Mouse (Mus musculus) midbrain, embryonic 11.5 days (tissue): Measurements from ENCODE around the gene Fbln1. TPM values are rescaled to one million over a fixed set of nuclear protein-coding genes. Genes with fewer than 3 reads are reported as not detected.

Experiments
- ATAC-seq: fragments of 200-750 bp; cut with Nextera tagmentation; 2 replicates; pipeline ENCODE4 v1.8.0; 2017; ENCODE audit warnings: moderate TSS enrichment, moderate library complexity; ENCODE audit not compliant: low FRiP score
- DNase-seq: peaks from one replicate; pipeline ENCODE4 v3.0.0; 2015; ENCODE audit warnings: low spot score; ENCODE audit errors: missing footprints
- H3K27ac ChIP-seq: fragments of 300-500 bp; sonication (generic); 2 replicates; pipeline ENCODE4 v1.5.1; 2014; ENCODE audit warnings: low read depth, low read length
- H3K27me3 ChIP-seq: fragments of 300-500 bp; sonication (generic); 2 replicates; pipeline ENCODE4 v1.6.1; 2014; ENCODE audit warnings: mild to moderate bottlenecking, low read length, moderate library complexity, mixed read lengths; ENCODE audit not compliant: control insufficient read depth, insufficient read depth
- H3K36me3 ChIP-seq: fragments of 300-500 bp; sonication (generic); 2 replicates; pipeline ENCODE4 v1.6.1; 2014; ENCODE audit warnings: mild to moderate bottlenecking, low read length, moderate library complexity, mixed read lengths; ENCODE audit not compliant: control insufficient read depth, insufficient read depth
- H3K4me1 ChIP-seq: fragments of 300-500 bp; sonication (generic); 2 replicates; pipeline ENCODE4 v1.6.1; 2014; ENCODE audit warnings: low read length; ENCODE audit not compliant: control insufficient read depth, insufficient read depth
- H3K4me2 ChIP-seq: fragments of 300-500 bp; sonication (generic); 2 replicates; pipeline ENCODE4 v1.6.1; 2014; ENCODE audit warnings: mild to moderate bottlenecking, moderate library complexity
- H3K4me3 ChIP-seq: fragments of 300-500 bp; sonication (generic); 2 replicates; pipeline ENCODE4 v1.5.1; 2014; ENCODE audit warnings: low read depth, low read length
- H3K9ac ChIP-seq: fragments of 300-500 bp; sonication (generic); 2 replicates; pipeline ENCODE4 v1.6.1; 2014; ENCODE audit warnings: low read length
- H3K9me3 ChIP-seq: fragments of 300-500 bp; sonication (generic); 2 replicates; pipeline ENCODE4 v1.6.1; 2016; ENCODE audit warnings: low read length; ENCODE audit not compliant: control insufficient read depth
- WGBS: fragments of 180-500 bp; shearing (Covaris S2); extraction: QIAGEN DNeasy Blood & Tissue Kit; methylation state at CpG from one replicate; pipeline ENCODE4 v1.1.7; 2014; 5-methylcytosine and 5-hydroxymethylcytosine counted together
- polyA plus RNA-seq: library from polyadenylated mRNA; unstranded; fragments of >200 nt; fragmentation: Nextera tagmentation; extraction: Ambion mirVana; gene quantifications from 2 replicates; pipeline ENCODE4 v1.2.1, GENCODE M21; 2014

The Fbln1 gene
- polyA plus RNA-seq, 1 experiment from 2014 or later = 165 TPM

- H3K36me3 ChIP-seq = no peaks in the 10 kb centered on the region
- H3K9me3 ChIP-seq = no peaks in the 10 kb centered on the region
- WGBS = 91% methylated on average over 6 of the region's 6 CpGs
- no peaks in the 10 kb centered on the region for H3K27me3 ChIP-seq
- DNase-seq = no peak
- H3K4me3 ChIP-seq = no peak overlapping the region
- no peak overlapping the region for H3K9ac ChIP-seq
- ATAC-seq = no peak
- no peaks in the 10 kb centered on the region for H3K4me1 ChIP-seq
- H3K27ac ChIP-seq = no peak overlapping the region
- no peak overlapping the region for H3K4me2 ChIP-seq
These were observed 78.9 kb downstream of the Fbln1 start for GRCm38 (mm10) chr15:85284651-85285050.

DNA sequence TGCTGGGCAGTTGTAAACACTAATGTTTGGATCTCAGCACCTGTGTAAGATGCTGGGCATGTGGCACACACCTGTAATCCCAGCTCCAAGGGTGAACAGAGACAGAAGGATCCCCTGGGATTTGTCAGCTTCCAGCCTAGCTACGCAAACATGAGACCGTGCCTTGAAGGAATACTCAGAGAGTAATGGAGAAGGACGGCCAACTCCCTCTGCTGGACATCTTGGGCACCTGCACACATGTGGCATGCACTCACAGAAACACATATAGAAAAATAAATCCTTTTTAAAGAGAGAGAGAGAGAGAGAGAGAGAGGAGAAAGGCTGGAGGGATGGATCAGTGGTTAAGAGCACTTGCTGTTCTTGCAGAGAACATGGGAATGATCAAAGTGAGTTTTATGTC, 88.9 kb downstream of the Fbln1 start:
- Histone ChIP-seq H3K27ac (no peak overlapping the region), H3K9me3 (no peaks in the 10 kb centered on the region), H3K4me2 (no peak overlapping the region), H3K4me1 (no peaks in the 10 kb centered on the region; the same call in 1 of the 2 replicates), H3K36me3 (no peaks in the 10 kb centered on the region), H3K4me3 (no peak overlapping the region), H3K27me3 (no peaks in the 10 kb centered on the region), H3K9ac (no peak overlapping the region)
- ATAC-seq (no peak), DNase-seq (no peak)
- WGBS = 79% methylated on average over 3 of the region's 3 CpGs

DNA sequence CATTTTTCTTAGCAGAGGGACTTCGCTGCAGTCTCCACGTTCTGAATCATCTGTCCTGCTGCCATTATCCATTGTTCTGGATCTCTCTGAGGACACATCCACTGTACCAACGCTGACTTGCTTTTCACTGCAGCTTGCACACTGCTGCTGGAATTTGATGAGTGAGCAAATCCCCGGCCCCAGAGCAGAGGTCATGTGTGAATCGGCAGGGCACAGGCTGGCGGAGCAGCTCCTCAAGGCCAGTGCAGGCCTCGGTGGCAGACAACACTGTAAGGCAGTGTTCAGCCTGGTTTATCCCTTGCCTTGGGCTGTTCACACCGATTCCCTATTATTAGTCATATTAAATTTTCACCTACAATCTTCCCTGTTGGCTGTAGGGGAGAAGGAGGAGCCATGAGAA, 89.8 kb downstream of the Fbln1 start:
- no peak overlapping the region for H3K27ac ChIP-seq
- no peak overlapping the region for H3K4me2 ChIP-seq
- H3K4me3 ChIP-seq = no peak overlapping the region
- no peaks in the 10 kb centered on the region for H3K9me3 ChIP-seq
- no peaks in the 10 kb centered on the region for H3K36me3 ChIP-seq
- ATAC-seq (no peak), DNase-seq (no peak)
- no peaks in the 10 kb centered on the region; the same call in 1 of the 2 replicates for H3K4me1 ChIP-seq
- no peak overlapping the region for H3K9ac ChIP-seq
- WGBS = 66% methylated on average over 8 of the region's 8 CpGs
- H3K27me3 ChIP-seq = no peaks in the 10 kb centered on the region

DNA sequence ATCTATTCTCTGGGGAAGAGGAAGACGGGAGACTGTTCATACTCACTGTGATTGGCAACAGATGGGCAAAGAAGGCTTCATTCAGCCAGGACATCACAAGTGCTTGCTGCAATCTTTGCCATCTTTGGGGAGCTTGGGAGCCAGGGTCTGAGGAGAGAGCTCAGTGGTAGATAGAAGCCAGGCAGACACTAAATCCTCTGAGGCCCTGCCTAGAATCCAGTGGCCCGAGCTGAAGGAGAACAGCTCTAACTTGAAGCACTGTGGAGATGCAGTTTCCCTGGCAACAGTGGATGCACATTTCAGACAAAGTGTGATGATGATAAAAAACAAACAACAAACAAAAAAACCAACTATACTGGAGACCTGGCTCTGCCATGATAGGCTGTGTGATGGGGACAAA, 90.2 kb downstream of the Fbln1 start:
- Histone ChIP-seq H3K4me2 (no peak overlapping the region), H3K27ac (no peak overlapping the region), H3K4me1 (no peaks in the 10 kb centered on the region; the same call in 1 of the 2 replicates), H3K4me3 (no peak overlapping the region), H3K9me3 (no peaks in the 10 kb centered on the region), H3K36me3 (no peaks in the 10 kb centered on the region), H3K9ac (no peak overlapping the region), H3K27me3 (no peaks in the 10 kb centered on the region)
- DNase-seq (no peak), ATAC-seq (no peak)
- WGBS = 78% methylated on average over 2 of the region's 2 CpGs

GRCm38 (mm10) chr15:85296538-85296937, 90.8 kb downstream of the Fbln1 start:
- no peak overlapping the region for H3K27ac ChIP-seq
- DNase-seq (no peak), ATAC-seq (no peak)
- no peaks in the 10 kb centered on the region for H3K36me3 ChIP-seq
- no peaks in the 10 kb centered on the region for H3K27me3 ChIP-seq
- no peaks in the 10 kb centered on the region for H3K9me3 ChIP-seq
- no peak overlapping the region for H3K9ac ChIP-seq
- 88% methylated on average over 3 of the region's 3 CpGs for WGBS
- H3K4me3 ChIP-seq = no peak overlapping the region
- no peaks in the 10 kb centered on the region; the same call in 1 of the 2 replicates for H3K4me1 ChIP-seq
- no peak overlapping the region for H3K4me2 ChIP-seq

- Histone ChIP-seq H3K27ac (no peak overlapping the region), H3K9ac (no peak overlapping the region), H3K36me3 (no peaks in the 10 kb centered on the region), H3K4me3 (no peak overlapping the region), H3K4me1 (no peaks in the 10 kb centered on the region; the same call in 1 of the 2 replicates), H3K4me2 (no peak overlapping the region), H3K27me3 (no peaks in the 10 kb centered on the region), H3K9me3 (no peaks in the 10 kb centered on the region)
- ATAC-seq (no peak), DNase-seq (no peak)
- WGBS = 74% methylated on average over 17 of the region's 17 CpGs
These were observed 92.5 kb downstream of the Fbln1 start for GRCm38 (mm10) chr15:85298167-85298781.

DNA sequence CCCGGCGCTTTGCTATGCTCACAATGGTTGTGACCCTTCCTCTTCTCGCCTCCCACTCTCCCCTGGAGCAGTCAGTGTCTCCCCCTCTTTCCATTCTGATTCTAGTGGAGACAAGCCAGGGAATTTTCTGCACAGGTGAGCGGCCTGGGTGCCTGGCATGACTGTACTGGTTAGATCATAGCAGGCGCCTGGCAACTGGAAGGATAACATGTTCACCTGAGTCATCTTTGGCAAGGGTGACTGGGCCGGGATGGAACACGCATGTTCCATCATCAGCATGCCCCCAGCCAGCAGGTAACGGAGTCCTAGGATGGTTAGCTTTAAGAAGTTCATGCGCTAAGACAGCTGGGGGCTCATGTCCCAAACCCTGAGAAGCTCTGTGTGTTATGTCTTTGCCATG, 93.2 kb downstream of the Fbln1 start:
- no peak for ATAC-seq
- WGBS = 92% methylated on average over 9 of the region's 9 CpGs

GRCm38 (mm10) chr15:85303241-85303640, 97.5 kb downstream of the Fbln1 start:
- H3K27me3 ChIP-seq = no peaks in the 10 kb centered on the region
- DNase-seq (no peak), ATAC-seq (no peak)
- no peak overlapping the region for H3K4me3 ChIP-seq
- no peaks in the 10 kb centered on the region for H3K36me3 ChIP-seq
- H3K27ac ChIP-seq = no peak overlapping the region
- no peak overlapping the region for H3K9ac ChIP-seq
- H3K4me2 ChIP-seq = no peak overlapping the region
- H3K9me3 ChIP-seq = no peaks in the 10 kb centered on the region
- 63% methylated on average over 4 of the region's 4 CpGs for WGBS
- H3K4me1 ChIP-seq = no peaks in the 10 kb centered on the region

More for the DNA sequence above, 93.2 kb downstream of the Fbln1 start:
- Histone ChIP-seq H3K27me3 (no peaks in the 10 kb centered on the region), H3K9me3 (no peaks in the 10 kb centered on the region), H3K9ac (no peak overlapping the region), H3K36me3 (no peaks in the 10 kb centered on the region), H3K4me1 (no peaks in the 10 kb centered on the region; the same call in 1 of the 2 replicates), H3K4me3 (no peak overlapping the region), H3K27ac (no peak overlapping the region), H3K4me2 (no peak overlapping the region)
- DNase-seq = no peak

DNA sequence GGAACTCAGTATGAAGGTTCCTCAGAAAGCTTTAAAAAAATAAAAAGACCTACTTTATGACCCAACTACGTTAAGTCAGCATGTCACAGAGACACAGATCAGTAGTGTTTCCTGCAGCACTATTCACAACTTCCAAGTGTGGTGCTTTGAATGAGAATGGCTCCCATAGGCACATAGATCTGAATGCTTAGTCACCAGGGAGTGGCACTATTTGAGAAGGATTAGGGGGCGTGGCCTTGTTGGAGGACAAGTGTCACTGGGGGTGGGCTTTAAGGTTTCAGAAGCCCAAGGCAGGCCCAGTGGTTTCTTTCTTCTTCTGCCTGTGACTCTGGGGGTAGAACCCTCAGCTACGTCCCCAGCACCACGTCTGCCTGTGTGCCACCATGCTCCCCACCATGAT, 98.2 kb downstream of the Fbln1 start:
- Histone ChIP-seq H3K27ac (no peak overlapping the region), H3K4me1 (no peaks in the 10 kb centered on the region), H3K9ac (no peak overlapping the region), H3K9me3 (no peaks in the 10 kb centered on the region), H3K4me2 (no peak overlapping the region), H3K36me3 (no peaks in the 10 kb centered on the region), H3K4me3 (no peak overlapping the region), H3K27me3 (no peaks in the 10 kb centered on the region)
- ATAC-seq (no peak), DNase-seq (no peak)
- WGBS = 90% methylated on average over 4 of the region's 4 CpGs
